Comparison of ENCODE assay signal across 10 mouse cellular contexts in genomic region chr13:19364245-19364772, GRCm38 (mm10). TPM values are rescaled to one million over a fixed set of nuclear protein-coding genes. Genes with fewer than 3 reads are reported as not detected.
DNase-seq lines count a peak whose midpoint lies in the region; ATAC-seq and TF ChIP-seq lines count a peak whose summit lies in the region.
"Had no signal": no experiment of that assay in that cellular context is flagged by ENCODE, and none has a peak within 500 bp of the region (broad histone marks: within the 10 kb centered on the region; RNA-seq: fewer than 3 reads in every experiment).

No protein-coding gene starts in this region.

- H3K4me2 ChIP-seq in heart, embryonic 12.5 days = no peak overlapping the region
- H3K4me2 ChIP-seq in hindbrain, postnatal 0 days (ENCODE audit: low read depth, low read length) = no peak overlapping the region
- H3K4me2 ChIP-seq in midbrain, embryonic 13.5 days (replicated peaks) = no peak overlapping the region
- H3K4me2 ChIP-seq: embryonic facial prominence, embryonic 12.5 days had no signal

- peak; percentile 93 for TF ChIP-seq CTCF in heart, adult 2 months (IDR thresholded peaks at IDR 0.05)
- TF ChIP-seq CTCF in G1E (IDR thresholded peaks at IDR 0.05; ENCODE audit: low read depth, low read length) = peak; percentile 47
- peak; percentile 83 for TF ChIP-seq CTCF in hindbrain, postnatal 0 days (IDR thresholded peaks at IDR 0.05; ENCODE audit: low read depth)

- 84% methylated on average over 11 of the region's 11 CpGs for WGBS in heart, adult 2 months
- 82% methylated on average over 11 of the region's 11 CpGs for WGBS in heart, embryonic 12.5 days
- 76% methylated on average over 11 of the region's 11 CpGs for WGBS in hindbrain, postnatal 0 days
- WGBS in midbrain, embryonic 13.5 days = 89% methylated on average over 11 of the region's 11 CpGs

- H3K36me3 ChIP-seq in heart, adult 2 months (ENCODE audit: control insufficient read depth, insufficient read depth, low read length) = no peaks in the 10 kb centered on the region
- H3K36me3 ChIP-seq in heart, embryonic 12.5 days = peaks cover 38% of the 10 kb centered on the region
- peaks cover 48% of the 10 kb centered on the region for H3K36me3 ChIP-seq in G1E (replicated peaks)
- H3K36me3 ChIP-seq in hindbrain, postnatal 0 days (ENCODE audit: insufficient read depth, low read length) = peaks cover 14% of the 10 kb centered on the region; the same call in 1 of the 2 replicates
- peaks cover 48% of the 10 kb centered on the region for H3K36me3 ChIP-seq in midbrain, embryonic 13.5 days

- no peaks in the 10 kb centered on the region for H3K9me3 ChIP-seq in heart, embryonic 12.5 days (replicated peaks)
- H3K9me3 ChIP-seq in G1E (replicated peaks) = no peaks in the 10 kb centered on the region
- no peaks in the 10 kb centered on the region for H3K9me3 ChIP-seq in hindbrain, postnatal 0 days (ENCODE audit: low read length)
- H3K9me3 ChIP-seq in midbrain, embryonic 13.5 days = no peaks in the 10 kb centered on the region
- H3K9me3 ChIP-seq: embryonic facial prominence, embryonic 12.5 days; megakaryocyte, embryonic 14.5 days had no signal

- DNase-seq in heart, adult 2 months = no peak
- peak; percentile 23 for DNase-seq in G1E (ENCODE audit: low spot score)
- DNase-seq in embryo, embryonic 10.5 days (ENCODE audit: low spot score) = peak; percentile 78
- peak; percentile 87 for DNase-seq in hindbrain, postnatal 0 days (ENCODE audit: low spot score)
- DNase-seq in left cerebral cortex, postnatal 14 days (ENCODE audit: low spot score in 2 of 2) = peak; percentile 74 to 76
- peak; percentile 67 for DNase-seq in thymus, postnatal 4 days

- no peaks in the 10 kb centered on the region for H3K4me1 ChIP-seq in heart, adult 2 months (ENCODE audit: control insufficient read depth, insufficient read depth, low read length)
- no peaks in the 10 kb centered on the region for H3K4me1 ChIP-seq in heart, embryonic 12.5 days (replicated peaks)
- 0 out of 2 replicates have a peak, but pooled peaks cover 2% of the 10 kb centered on the region for H3K4me1 ChIP-seq in G1E (ENCODE audit: insufficient read depth, low read depth, low read length)
- H3K4me1 ChIP-seq in hindbrain, postnatal 0 days (ENCODE audit: insufficient read depth, low read length) = no peaks in the 10 kb centered on the region
- H3K4me1 ChIP-seq in midbrain, embryonic 13.5 days (replicated peaks) = no peaks in the 10 kb centered on the region
- H3K4me1 ChIP-seq: embryonic facial prominence, embryonic 12.5 days had no signal

- no peak for TF ChIP-seq POLR2A in heart, adult 2 months (IDR thresholded peaks at IDR 0.05; ENCODE audit: insufficient read depth, low read depth, low read length)

- H3K27ac ChIP-seq in heart, adult 2 months = no peak overlapping the region
- H3K27ac ChIP-seq in heart, embryonic 12.5 days (ENCODE audit: poor library complexity, severe bottlenecking) = no peak overlapping the region
- H3K27ac ChIP-seq in hindbrain, postnatal 0 days = no peak overlapping the region
- H3K27ac ChIP-seq in midbrain, embryonic 13.5 days = no peak overlapping the region
- H3K27ac ChIP-seq: embryonic facial prominence, embryonic 12.5 days had no signal

- H3K9ac ChIP-seq in heart, adult 2 months (ENCODE audit: low read depth, low read length) = no peak overlapping the region
- H3K9ac ChIP-seq in heart, embryonic 12.5 days = no peak overlapping the region
- no peak overlapping the region for H3K9ac ChIP-seq in hindbrain, postnatal 0 days (replicated peaks; ENCODE audit: low read length)
- H3K9ac ChIP-seq in midbrain, embryonic 13.5 days (replicated peaks) = no peak overlapping the region
- H3K9ac ChIP-seq: embryonic facial prominence, embryonic 12.5 days had no signal

- H3K79me2 ChIP-seq in heart, adult 2 months (replicated peaks; ENCODE audit: control insufficient read depth, insufficient read depth, low read length) = no peaks in the 10 kb centered on the region

- no peaks in the 10 kb centered on the region for H3K27me3 ChIP-seq in heart, adult 2 months (ENCODE audit: control insufficient read depth, insufficient read depth, low read length)
- no peaks in the 10 kb centered on the region for H3K27me3 ChIP-seq in heart, embryonic 12.5 days (replicated peaks)
- no peaks in the 10 kb centered on the region for H3K27me3 ChIP-seq in G1E (ENCODE audit: insufficient read depth, low read length)
- H3K27me3 ChIP-seq in hindbrain, postnatal 0 days (ENCODE audit: insufficient read depth, low read length) = no peaks in the 10 kb centered on the region
- no peaks in the 10 kb centered on the region for H3K27me3 ChIP-seq in midbrain, embryonic 13.5 days
- H3K27me3 ChIP-seq: embryonic facial prominence, embryonic 12.5 days; megakaryocyte, embryonic 14.5 days had no signal

- intact Hi-C loops in heart, adult 2 months (cut with DNase I) = loop anchor here (2.0 to 5.0 kb wide), 3 partner anchors 33 to 276 kb away; partner anchors contain the start of gene Stard3nl
- intact Hi-C loops in left cerebral cortex, postnatal 14 days (cut with DNase I) = loop anchor here (5.0 kb wide), 1 partner anchor 323 kb away; no protein-coding TSS in a partner anchor

- ATAC-seq in heart, embryonic 12.5 days (ENCODE audit: insufficient number of reproducible peaks, low FRiP score) = no peak
- ATAC-seq in G1E (ENCODE audit: extremely low read depth, insufficient number of reproducible peaks, low FRiP score, poor library complexity, severe bottlenecking) = no peak; the same call in 1 of the 2 replicates
- 0 out of 2 replicates have a peak, but pooled peaks have one; percentile 25 for ATAC-seq in hindbrain, postnatal 0 days
- peak; percentile 63; the same call in 1 of the 2 replicates for ATAC-seq in midbrain, embryonic 13.5 days

- TF ChIP-seq EP300 in heart, adult 2 months (IDR thresholded peaks at IDR 0.05; ENCODE audit: insufficient read depth, low read depth, low read length) = no peak

- H3K4me3 ChIP-seq in heart, adult 2 months = no peak overlapping the region
- H3K4me3 ChIP-seq in heart, embryonic 12.5 days = no peak overlapping the region
- no peak overlapping the region for H3K4me3 ChIP-seq in G1E (ENCODE audit: low read depth, low read length)
- no peak overlapping the region for H3K4me3 ChIP-seq in hindbrain, postnatal 0 days (ENCODE audit: low read length)
- H3K4me3 ChIP-seq in midbrain, embryonic 13.5 days (replicated peaks) = no peak overlapping the region
- H3K4me3 ChIP-seq: embryonic facial prominence, embryonic 12.5 days; megakaryocyte, embryonic 14.5 days had no signal

RNA-seq across cellular contexts. Expression of gene Stard3nl, which starts 31.3 kb away (rescaled TPM):
- 10 to 100 TPM; 13.3 to 14.6 TPM for total RNA-seq in heart, adult 2 months (2021)
- polyA plus RNA-seq in heart, adult 2 months (2012; rRNA removed) = 14.6 and 20.4 TPM in 2 replicates
- polyA plus RNA-seq in heart, embryonic 12.5 days (2016; fragmentation: Nextera tagmentation; extraction: Ambion mirVana) = 90.7 and 93.0 TPM in 2 replicates
- total RNA-seq in G1E (2014; fragmentation: Nextera tagmentation) (6.1 and 11.7 TPM in 2 replicates), G1E (2017) (17.0 and 20.1 TPM in 2 replicates)
- polyA plus RNA-seq in G1E (2012) = 0.98 and 2.3 TPM in 2 replicates
- 62.1 and 69.5 TPM in 2 replicates for total RNA-seq in hindbrain, postnatal 0 days (2014; rRNA removed)
- polyA plus RNA-seq in hindbrain, postnatal 0 days (2015; fragmentation: Nextera tagmentation; extraction: Ambion mirVana) = 191 and 199 TPM in 2 replicates
- 10 to 100 TPM; 69.5 to 74.5 TPM for total RNA-seq in left cerebral cortex, postnatal 14 days (2021)
- polyA plus RNA-seq in midbrain, embryonic 13.5 days (2015; fragmentation: Nextera tagmentation; extraction: Ambion mirVana) = 177 and 181 TPM in 2 replicates

Comparison
In these comparisons a context has a peak if more than half of its experiments do, and no peak if none do; other contexts are left out.
1. DNase-seq: peak in G1E (single experiment), embryo, embryonic 10.5 days (single experiment), hindbrain, postnatal 0 days (single experiment), left cerebral cortex, postnatal 14 days (2 of 2) and thymus, postnatal 4 days (single experiment); none in heart, adult 2 months (0 of 2).
2. ATAC-seq: peak in hindbrain, postnatal 0 days (single experiment) and midbrain, embryonic 13.5 days (single experiment); none in heart, embryonic 12.5 days (single experiment) and G1E (single experiment).
3. Peak in every context shown above with its lines, with median percentiles within 50 percentile points of each other: CTCF ChIP-seq.